Mouse (Mus musculus): ENCODE data around the gene Ctcf. TPM values are rescaled to one million over a fixed set of nuclear protein-coding genes. Genes with fewer than 3 reads are reported as not detected.

The Ctcf gene
- total RNA-seq, 2 experiments from 2014 or later = 70.4 to 82.6 TPM

GRCm38 (mm10) chr8:105689256-105689982 lies 53.1 kb downstream of the Ctcf start:
- TF ChIP-seq CTCF (conservative IDR thresholded peaks at IDR 0.05) = no peak
- H3K27ac ChIP-seq = no peak overlapping the region
- H3K4me3 ChIP-seq = no peak overlapping the region
- DNase-seq (ENCODE audit: low spot score in 2 of 2) = no peak

DNA sequence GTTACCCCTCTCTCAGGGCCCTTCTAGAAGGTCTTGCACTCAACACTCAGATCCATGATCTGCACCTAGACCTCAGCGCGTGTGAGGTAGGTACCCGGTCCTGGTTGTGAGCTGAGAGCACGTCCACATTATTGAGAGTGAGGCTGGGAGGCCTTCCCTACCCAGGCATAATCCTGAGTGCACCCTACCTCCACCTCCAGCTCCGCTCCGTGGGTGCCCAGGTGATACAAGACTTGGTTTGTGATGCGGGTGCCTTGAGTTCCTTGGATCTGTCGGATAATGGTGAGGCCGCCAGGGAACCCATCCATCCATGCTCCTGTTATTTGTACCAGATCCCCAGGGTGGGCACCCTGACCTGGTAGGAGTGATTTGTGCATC lies 53.6 kb downstream of the Ctcf start:
- TF ChIP-seq CTCF (conservative IDR thresholded peaks at IDR 0.05) = no peak
- DNase-seq (ENCODE audit: low spot score in 2 of 2) = no peak
- Histone ChIP-seq H3K4me3 (no peak overlapping the region), H3K27ac (no peak overlapping the region)

- no peak overlapping the region for H3K27ac ChIP-seq
- DNase-seq (ENCODE audit: low spot score in 2 of 2) = no peak
- no peak for TF ChIP-seq CTCF (conservative IDR thresholded peaks at IDR 0.05)
- no peak overlapping the region for H3K4me3 ChIP-seq
Observed at GRCm38 (mm10) chr8:105690978-105691377, 54.6 kb downstream of the Ctcf start.

- no peak for DNase-seq (ENCODE audit: low spot score in 2 of 2)
- no peak overlapping the region for H3K4me3 ChIP-seq
Observed at GRCm38 (mm10) chr8:105692449-105693182, 56.2 kb downstream of the Ctcf start.

DNA sequence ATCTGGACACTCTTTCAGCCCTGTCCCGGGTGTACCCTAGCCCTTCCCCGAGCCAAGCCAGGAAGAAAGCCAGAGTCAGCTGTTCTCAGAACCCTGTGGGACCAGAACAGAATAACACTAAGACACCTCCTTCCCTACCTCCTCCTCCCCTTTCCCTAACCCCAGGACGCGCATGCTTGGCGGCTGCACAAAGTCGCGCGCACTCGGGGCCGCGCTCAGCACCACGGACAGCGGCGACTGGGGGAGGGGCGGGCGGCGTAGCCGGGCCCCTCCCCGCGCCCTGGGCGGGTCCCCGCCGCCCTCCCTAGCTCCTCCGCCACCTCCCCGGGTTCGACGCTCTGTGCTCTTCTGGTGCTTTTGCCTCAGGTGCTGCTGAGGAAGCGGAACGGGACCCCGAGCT lies 57.3 kb downstream of the Ctcf start:
- DNase-seq (ENCODE audit: low spot score in 2 of 2) = peak; percentile 81 to 87
- peak overlapping the region; percentile 96 for H3K27ac ChIP-seq
- H3K4me3 ChIP-seq = peak overlapping the region; percentile 80
- no peak for TF ChIP-seq CTCF (conservative IDR thresholded peaks at IDR 0.05)

More at GRCm38 (mm10) chr8:105692449-105693182, 56.2 kb downstream of the Ctcf start:
- no peak overlapping the region for H3K27ac ChIP-seq
- TF ChIP-seq CTCF (conservative IDR thresholded peaks at IDR 0.05) = no peak

DNA sequence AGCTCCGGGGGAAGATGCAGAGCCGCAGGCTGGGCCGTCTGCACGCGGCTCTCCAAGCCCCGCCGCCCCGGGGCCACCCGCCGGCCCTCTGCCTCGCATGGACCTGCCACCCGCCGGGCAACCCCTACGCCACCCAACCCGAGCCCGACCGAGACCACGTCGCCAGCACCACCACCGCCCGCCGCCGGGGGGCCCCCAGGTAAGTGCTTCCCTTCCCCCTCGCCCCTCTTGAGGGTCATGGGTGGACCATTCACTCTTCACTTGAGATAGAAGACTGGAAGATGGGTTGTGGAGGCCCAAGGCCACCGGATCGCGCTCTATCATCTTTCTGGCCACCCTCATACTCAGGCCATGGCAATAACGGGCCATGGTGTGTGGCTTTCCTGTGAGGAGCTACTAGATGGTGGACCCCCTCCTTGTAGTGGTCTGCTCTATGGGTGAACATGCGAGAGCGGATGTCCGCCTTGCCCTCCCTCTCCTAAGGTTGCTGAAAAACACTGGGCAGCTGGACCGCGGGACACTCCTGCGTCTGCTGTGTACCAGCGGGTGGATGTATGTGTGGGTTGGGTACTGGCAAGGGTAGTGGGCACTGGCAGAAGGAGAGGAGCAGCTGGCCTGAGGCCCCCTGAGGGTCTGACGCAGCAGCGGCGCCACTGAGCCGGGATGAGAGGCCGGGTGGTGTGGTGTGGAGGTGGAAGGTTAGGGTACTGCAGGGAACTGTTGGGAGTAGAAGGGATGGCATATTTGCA lies 57.9 kb downstream of the Ctcf start:
- H3K4me3 ChIP-seq = peak overlapping the region; percentile 80
- H3K27ac ChIP-seq = peak overlapping the region; percentile 96
- no peak for DNase-seq (ENCODE audit: low spot score in 2 of 2)
- TF ChIP-seq CTCF (conservative IDR thresholded peaks at IDR 0.05) = peak; percentile 67

- DNase-seq (ENCODE audit: low spot score in 2 of 2) = no peak
Observed at GRCm38 (mm10) chr8:105695080-105695780, 58.9 kb downstream of the Ctcf start.

GRCm38 (mm10) chr8:105697196-105697780 lies 60.9 kb downstream of the Ctcf start:
- no peak overlapping the region for H3K4me3 ChIP-seq
- TF ChIP-seq CTCF (conservative IDR thresholded peaks at IDR 0.05) = no peak

More at GRCm38 (mm10) chr8:105695080-105695780, 58.9 kb downstream of the Ctcf start:
- H3K4me3 ChIP-seq = peak overlapping the region; percentile 80
- TF ChIP-seq CTCF (conservative IDR thresholded peaks at IDR 0.05) = no peak
- peak overlapping the region; percentile 96 for H3K27ac ChIP-seq

GRCm38 (mm10) chr8:105698734-105699133 lies 62.4 kb downstream of the Ctcf start:
- no peak for TF ChIP-seq CTCF (conservative IDR thresholded peaks at IDR 0.05)
- DNase-seq (ENCODE audit: low spot score in 2 of 2) = no peak
- Histone ChIP-seq H3K27ac (no peak overlapping the region), H3K4me3 (no peak overlapping the region)

More at GRCm38 (mm10) chr8:105697196-105697780, 60.9 kb downstream of the Ctcf start:
- DNase-seq (ENCODE audit: low spot score in 2 of 2) = no peak
- no peak overlapping the region for H3K27ac ChIP-seq

- DNase-seq (ENCODE audit: low spot score in 2 of 2) = no peak
- Histone ChIP-seq H3K27ac (no peak overlapping the region), H3K4me3 (peak overlapping the region; percentile 85)
- TF ChIP-seq CTCF (conservative IDR thresholded peaks at IDR 0.05) = no peak
Observed at GRCm38 (mm10) chr8:105699488-105700215, 63.3 kb downstream of the Ctcf start.

- Histone ChIP-seq H3K27ac (peak overlapping the region; percentile 96), H3K4me3 (peak overlapping the region; percentile 85)
- DNase-seq (ENCODE audit: low spot score in 2 of 2) = peak in 1 of 2 experiments; percentile 47
- TF ChIP-seq CTCF (conservative IDR thresholded peaks at IDR 0.05) = no peak
Observed at GRCm38 (mm10) chr8:105700566-105700965, 64.2 kb downstream of the Ctcf start.

Measured in layer of hippocampus, adult 2 months (tissue).